Mouse (Mus musculus): ENCODE data around the gene Pdcd6ip.

GRCm38 (mm10) chr9:113719063-113719462, 11.0 kb upstream of the Pdcd6ip start:
- no peak for TF ChIP-seq POLR2A (IDR thresholded peaks at IDR 0.05; ENCODE audit: insufficient read depth, low read depth, low read length)
- TF ChIP-seq CTCF (IDR thresholded peaks at IDR 0.05; ENCODE audit: insufficient read depth, low read depth, low read length) = no peak

Measured in olfactory bulb, adult 2 months (tissue).